Mouse (Mus musculus): ENCODE measurements around the gene BC030499.
A peak's percentile ranks its signal among the peaks of the same experiment; 100 is the strongest.
"Not testable (repeated sequence)": the region's sequence is repeated elsewhere in the genome, so short reads cannot be mapped to it uniquely, and the experiment has no call there.

BC030499 gene

DNA sequence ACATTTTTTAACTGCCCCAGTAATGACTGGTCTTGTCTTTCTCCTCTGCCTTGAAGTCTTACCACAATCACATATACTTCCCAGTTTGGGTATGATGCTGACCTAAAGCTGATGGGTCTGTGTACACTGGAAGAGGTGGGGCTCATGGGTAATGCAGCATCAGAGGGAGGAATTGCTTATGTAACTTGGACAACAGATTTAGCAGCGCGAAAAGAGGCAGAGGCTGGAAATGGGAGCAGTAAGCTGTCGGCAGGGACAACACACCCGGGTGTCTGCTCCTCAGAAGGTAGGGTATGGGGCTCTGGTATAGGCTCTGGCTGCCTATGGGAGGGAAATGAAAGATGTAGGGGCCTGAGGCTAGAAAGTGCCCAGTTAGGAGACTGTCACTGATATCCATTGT lies at the start of gene BC030499:
Gene BC030499, plus strand, starts transcription at position 188 of the 400 bp plus-strand sequence.
- DNase-seq (ENCODE audit: low spot score in 2 of 2), result no peak

DNA sequence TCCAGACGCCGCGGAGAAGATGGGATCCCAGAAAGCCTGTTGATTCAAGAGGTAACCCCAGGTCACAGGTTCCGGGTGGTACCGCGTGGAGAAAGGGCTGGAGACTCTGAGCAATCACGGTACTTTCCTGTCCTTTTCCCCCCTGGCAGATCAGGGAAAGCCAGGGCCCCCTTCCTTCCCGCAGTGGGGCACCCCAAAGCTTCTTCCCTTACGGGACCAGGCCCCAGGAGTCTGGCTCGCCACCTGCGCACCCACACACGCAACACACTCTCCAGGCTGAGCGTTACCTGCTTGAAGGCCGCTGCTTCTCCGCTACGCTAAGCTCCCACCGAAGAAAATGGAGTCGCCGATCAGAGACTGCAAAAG lies 45.4 kb upstream of the BC030499 start:
- DNase-seq (ENCODE audit: low spot score in 2 of 2), result peak in 1 of 2 experiments; percentile 5

DNA sequence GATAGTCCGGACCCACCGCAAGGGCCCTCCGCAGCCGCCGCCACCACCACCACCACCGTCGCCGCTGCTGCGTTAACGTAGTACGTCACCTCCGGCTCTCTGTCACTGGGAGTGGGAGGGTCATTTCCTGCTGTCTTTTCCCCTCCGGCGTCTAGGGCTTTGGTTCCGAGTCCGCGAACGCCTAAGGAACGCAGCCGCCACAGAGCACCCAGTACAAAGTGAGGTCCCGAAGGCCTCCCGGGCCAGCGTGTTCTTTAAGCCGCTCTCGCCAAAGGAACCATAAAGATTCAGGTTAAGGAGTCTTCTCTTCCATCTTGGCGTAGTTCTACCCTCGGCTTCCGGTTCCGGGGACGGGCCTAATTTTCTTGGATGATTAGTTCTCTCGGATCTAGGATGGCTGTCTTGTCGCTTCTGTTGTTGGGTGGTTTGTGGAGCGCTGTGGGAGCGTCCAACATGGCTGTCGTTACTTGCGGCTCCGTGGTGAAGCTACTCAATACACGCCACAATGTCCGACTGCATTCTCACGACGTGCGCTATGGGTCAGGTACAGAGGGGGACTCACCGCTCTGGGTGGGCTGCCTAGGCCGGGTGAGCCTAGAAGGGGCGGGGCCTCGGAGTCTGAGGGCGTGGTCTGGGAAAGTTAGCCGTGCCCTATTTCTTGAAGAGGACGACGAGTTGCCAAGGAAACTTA lies 44.9 kb upstream of the BC030499 start, which contains the start of the genes Sdf2 and Supt6:
Gene Sdf2, plus strand, starts transcription at position 120 of the 691 bp plus-strand sequence.
Gene Supt6, minus strand, starts transcription at position 361 of the 691 bp plus-strand sequence.
- peak; percentile 82 to 94 for DNase-seq (ENCODE audit: low spot score in 2 of 2)

DNA sequence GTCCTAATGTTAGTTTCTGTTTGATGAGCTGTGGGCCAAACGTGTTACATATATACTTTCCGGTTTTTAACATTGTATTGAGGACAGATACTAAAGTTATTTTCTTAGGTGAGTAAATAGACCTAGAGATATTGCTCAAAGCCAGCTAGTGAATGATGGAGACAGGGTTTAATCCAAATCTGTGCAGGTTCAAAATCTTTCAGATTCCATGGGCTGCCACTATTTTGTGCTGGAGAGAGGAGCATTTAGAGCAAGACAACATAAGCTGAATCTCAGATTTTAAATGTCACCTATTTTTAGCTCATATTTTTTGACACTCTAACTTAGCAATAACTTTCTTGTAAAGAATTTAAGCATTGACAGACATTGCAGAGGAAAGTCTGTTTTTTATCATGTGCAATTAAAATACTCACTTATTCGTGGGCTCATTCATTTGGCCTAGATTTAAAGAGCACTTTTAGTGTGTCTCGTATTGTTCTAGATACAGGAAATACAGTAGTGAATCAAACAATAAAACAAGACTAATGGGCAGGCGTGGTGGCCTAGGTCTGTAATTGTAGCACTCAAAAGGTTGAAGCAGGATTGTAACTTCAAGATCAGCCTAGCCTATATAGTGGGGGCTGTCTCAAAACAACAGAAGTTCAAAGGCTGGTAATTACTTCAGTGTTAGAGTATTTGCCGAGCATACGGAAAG lies 44.2 kb upstream of the BC030499 start:
- no peak for DNase-seq (ENCODE audit: low spot score in 2 of 2)

DNA sequence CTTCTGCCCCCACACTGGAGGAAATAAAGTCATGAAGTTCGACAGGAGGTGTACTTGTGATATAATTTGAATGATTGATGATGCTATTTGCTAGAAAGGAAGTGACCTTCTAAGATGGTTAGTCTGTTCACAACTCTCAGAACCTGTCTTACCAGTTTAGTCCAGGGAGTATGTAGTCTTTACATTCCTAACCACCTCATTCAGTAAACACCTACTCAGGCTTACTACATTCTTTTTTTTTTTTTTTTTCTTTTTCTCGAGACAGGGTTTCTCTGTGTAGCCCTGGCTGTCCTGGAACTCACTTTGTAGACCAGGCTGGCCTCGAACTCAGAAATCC lies 43.7 kb upstream of the BC030499 start:
- no peak for DNase-seq (ENCODE audit: low spot score in 2 of 2)

DNA sequence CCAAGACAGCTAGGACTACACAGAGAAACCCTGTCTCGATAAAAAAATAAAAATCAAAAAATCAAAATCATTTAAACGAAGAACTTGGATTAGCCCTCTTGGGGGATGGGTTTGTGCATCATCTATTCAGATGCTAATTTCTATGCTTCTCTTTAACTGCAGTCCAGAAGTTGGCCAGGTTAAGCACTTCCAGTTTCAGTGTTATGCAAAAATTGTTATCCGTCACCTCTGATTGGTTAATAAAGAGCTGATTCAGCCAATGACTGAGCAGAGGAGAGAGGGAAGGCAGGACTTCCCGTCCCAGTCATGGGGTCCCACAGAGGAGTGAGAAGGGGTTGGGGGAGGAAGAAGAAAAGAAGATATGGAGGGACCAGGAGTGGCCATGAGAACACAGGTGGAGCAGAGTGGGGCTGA lies 42.9 kb upstream of the BC030499 start:
- DNase-seq (ENCODE audit: low spot score in 2 of 2), result no peak

DNA sequence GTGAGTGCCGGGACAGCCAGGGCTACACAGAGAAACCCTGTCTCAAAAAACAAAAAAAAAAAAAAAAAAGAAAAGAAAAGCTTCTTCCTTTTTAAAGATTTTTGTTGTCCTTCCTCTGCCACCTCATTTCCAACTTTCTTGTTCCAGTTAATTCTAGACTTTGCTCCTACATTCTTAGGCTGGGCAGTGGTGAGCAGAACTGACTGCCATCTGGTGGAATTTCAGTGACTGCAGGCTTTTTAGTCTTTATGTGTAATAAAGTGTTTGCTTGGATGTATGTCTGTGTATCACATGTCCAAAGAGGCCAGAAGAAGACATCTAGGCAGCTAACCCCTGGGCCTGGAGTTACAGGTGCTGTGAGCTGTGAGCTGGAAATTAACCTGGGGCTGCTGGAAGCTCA lies 34.0 kb upstream of the BC030499 start:
- no peak for DNase-seq (ENCODE audit: low spot score in 2 of 2)

DNA sequence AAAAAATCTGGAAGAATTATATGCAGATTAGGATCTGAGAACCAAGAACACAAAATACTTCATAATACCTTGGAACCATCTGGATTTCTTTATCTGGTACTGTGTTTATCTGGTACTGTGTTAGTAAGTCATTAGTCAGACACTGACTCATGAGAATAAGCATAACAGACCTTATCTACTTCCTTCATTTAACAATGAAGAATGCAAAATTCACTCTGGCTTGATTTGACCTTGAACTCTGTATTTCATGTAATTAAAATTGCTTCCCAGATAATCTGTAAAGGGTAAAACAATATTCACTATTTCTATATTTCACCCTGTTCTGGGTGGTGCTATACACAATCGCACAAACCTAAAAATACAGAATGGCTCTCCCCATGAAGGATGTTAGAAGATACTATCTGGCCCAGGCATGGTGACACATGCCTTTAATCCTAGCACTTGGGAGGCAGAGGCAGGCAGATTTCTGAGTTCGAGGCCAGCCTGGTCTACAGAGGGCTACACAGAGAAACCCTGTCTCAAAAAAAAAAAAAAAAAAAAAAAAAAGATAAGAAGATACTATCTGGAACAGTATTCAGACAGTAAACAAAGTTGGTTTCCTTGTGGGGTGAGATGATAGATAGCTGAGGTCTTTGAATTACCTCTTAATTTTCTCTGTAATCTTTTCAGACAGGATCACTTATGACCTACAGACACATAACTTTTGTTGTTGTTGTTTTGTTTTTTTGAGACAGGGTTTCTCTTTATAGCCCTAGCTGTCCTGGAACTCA lies 30.0 kb upstream of the BC030499 start:
- DNase-seq (ENCODE audit: low spot score in 2 of 2), result no peak

DNA sequence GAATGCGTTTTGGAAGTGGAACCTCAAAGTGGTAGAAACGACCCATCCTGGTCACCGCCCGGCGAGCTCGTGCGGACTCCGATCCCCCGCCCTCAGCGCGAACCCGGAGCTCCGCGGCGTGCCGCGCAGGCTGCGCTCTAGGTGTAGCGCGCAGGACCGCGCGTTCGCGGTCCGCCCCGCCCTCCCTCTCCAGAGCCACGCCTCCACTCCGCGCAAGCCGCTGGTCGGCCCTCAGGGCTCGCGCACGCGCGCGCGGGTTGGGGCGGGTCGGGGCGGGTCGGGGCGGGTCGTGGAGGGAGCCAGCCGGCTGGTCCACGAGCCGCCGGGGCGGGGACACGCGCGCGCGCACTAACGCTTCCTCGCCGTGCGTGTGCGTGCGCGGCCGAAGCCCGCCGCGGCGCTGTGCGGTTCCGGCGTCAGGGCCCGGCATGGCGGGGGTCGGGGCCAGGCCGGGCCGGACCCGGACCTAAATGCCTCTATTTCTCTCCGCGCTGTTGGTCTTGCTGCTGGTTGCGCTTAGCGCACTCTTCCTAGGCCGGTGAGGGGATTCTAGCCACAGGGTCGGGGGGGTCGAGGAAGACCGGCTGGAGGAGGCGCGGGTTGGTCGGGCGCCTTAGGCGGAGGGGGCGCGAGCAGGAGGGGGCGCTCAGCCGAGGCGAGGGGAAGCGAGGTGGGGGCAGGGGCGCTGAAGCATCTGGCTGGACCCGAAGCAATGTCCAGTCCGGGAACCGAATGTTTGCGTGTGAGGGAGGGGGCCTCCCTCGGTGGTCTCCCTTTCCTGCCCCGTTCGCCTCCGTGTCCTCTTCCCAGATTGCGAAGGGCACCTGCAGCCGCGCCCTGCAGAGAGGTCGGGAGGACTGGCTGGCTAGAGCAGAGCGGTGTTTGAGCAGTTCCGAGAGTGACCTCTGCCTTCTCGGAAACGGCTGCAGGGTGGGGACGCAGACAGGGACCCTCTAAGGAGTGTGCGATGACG lies 29.0 kb upstream of the BC030499 start, which contains the start of gene 2610507B11Rik:
Gene 2610507B11Rik, plus strand, starts transcription at position 373 of the 973 bp plus-strand sequence.
- DNase-seq (ENCODE audit: low spot score in 2 of 2), result peak; percentile 81 to 87

DNA sequence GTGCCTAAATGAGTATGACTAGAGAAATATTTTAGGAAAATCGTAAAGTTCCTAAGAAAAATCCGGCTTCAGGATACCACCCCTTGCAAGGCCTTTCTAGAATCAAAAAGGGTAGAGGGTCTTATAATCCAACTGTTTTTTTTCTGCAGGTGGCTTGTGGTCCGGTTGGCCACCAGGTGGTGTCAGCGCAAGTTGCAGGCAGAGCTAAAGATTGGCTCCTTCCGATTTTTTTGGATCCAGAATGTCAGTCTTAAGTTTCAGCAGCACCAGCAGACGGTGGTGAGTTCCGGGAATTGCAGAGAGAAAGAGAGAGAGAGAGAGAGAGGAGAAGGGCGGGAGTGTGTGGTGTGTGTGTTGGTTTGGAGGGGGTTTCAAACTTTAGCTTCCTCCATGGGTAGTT lies 28.1 kb upstream of the BC030499 start:
- DNase-seq (ENCODE audit: low spot score in 2 of 2), result peak in 1 of 2 experiments; percentile 8

DNA sequence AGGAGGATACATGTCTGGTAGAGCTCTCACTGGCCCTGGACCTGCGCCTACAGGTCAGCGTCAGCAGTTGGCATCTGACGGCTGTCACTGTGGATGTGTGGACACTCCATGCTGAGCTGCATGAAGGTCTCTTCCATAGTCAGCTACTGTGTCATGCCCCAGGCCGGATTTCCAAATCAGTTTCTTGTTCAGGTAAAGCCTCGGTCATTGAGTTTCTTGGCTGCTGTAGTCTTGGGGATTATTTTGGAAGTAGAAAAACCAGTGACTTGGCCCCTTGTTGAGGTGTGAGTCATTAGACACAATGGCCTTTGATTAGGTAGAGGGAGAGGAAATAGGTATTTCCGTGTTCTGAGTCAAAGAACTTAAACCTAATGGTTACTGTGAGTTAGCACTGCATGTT lies 25.1 kb upstream of the BC030499 start:
- DNase-seq (ENCODE audit: low spot score in 2 of 2), result no peak

DNA sequence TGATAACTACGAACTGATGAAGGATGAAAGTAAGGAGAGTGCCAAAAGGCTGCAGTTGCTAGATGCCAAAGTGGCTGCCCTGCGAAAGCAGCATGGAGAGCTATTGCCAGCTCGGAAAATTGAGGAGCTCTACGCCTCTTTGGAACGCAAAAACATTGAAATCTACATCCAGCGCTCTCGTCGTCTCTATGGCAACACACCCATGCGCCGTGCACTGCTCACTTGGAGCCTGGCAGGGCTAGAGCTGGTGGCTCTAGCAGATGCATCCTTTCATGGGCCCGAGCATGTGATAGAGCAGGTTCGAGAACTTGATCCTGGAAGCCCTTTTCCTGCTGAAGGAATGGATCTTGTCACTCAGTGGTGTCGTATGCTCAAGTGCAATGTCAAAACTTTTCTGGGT lies 18.7 kb upstream of the BC030499 start:
- DNase-seq (ENCODE audit: low spot score in 2 of 2), result no peak

DNA sequence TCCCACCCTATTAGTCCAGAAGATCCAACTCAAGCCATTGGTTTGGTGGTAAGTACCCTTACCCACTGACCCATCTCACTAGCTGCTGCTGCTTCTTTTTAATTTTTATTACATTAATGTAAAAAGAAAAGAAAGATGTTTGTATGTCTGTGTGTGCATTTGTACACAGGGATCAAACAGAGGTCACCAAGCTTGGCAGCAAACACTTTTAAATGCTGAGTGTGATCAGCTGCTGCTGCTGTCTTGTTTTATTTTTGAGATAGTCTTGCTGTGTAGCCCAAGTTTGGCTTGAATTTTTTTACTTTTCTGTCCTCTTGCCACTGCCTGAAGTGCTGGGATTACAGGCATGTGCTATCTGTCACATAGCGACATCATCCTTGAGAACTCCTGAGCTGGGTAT lies 15.0 kb upstream of the BC030499 start:
- DNase-seq (ENCODE audit: low spot score in 2 of 2), result no peak

DNA sequence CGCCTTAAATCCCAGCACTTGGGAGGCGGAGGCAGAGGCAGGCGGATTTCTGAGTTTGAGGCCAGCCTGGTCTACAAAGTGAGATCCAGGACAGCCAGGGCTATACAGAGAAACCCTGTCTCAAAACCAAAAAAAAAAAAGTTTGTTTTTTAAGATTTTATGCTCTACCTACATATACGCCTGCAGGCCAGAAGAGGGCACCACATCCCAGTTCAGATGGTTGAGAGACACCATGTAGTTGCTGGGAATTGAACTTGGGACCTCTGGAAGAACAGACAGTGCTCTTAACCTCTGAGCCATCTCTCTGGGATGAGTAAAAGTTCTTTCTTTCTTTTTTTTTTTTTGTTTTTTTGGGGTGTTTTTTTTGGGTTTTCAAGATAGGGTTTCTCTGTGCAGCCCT lies 14.5 kb upstream of the BC030499 start:
- DNase-seq (ENCODE audit: low spot score in 2 of 2), result not testable (repeated sequence)

DNA sequence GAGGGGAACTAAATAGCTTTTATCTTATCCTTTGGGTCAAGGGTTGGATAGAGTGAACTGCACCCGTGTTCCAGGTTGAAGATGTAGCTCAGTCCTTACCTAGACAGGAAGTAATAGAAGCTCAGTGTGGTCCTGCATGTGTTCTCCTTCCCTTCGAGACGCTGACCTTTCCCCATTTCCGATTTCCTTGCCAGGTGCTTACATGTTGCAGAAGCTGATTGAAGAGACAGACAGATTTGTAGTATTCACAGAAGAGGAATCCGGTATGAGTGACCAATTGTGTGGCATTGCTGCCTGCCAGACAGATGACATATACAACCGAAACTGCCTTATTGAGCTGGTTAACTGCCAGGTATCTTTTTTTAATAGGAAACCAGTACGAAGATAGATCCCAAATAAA lies 11.8 kb upstream of the BC030499 start:
- no peak for DNase-seq (ENCODE audit: low spot score in 2 of 2)

DNA sequence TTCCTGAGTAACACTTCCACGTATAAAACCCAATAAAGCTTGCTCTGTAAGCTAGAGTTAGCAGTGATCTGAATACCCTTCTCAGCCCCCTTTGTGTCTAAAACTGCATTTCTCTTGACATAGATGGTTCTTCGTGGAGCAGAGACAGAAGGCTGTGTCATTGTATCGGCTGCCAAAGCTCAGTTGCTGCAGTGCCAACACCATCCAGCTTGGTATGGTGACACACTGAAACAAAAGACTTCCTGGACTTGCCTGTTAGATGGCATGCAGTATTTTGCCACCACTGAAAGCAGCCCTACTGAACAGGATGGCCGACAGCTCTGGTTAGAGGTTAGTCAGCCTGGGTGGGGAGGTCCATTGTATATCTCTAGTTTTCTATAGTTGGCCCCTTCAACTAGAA lies 11.1 kb upstream of the BC030499 start:
- DNase-seq (ENCODE audit: low spot score in 2 of 2), result no peak

DNA sequence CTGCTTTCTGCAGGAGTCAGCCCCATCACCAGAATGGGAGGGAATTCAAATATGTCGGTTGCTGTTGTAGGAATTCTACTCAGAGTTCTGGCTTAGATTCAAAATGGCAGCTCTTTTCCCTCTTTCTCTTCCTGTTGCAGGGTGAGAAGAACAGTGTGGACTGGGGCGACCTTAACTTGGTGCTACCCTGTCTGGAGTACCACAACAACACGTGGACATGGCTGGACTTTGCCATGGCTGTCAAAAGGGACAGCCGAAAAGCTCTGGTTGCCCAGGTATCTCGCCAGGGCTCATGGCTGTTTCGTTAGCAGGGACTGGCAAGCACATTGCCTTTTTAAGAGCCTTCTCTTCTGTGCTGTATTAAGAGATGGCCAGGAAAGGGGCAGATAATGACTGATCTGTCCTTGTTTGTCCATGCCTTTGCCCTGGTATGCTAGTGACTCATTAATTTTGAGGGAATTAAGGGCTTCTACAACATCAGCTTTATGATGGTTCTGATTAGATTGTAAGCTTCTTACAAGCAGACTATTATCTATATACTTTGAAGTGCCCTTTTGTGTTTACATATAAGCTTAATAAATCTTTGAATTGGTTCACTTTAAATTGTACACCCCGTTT lies 1.4 kb upstream of the BC030499 start:
- DNase-seq (ENCODE audit: low spot score in 2 of 2), result no peak

DNA sequence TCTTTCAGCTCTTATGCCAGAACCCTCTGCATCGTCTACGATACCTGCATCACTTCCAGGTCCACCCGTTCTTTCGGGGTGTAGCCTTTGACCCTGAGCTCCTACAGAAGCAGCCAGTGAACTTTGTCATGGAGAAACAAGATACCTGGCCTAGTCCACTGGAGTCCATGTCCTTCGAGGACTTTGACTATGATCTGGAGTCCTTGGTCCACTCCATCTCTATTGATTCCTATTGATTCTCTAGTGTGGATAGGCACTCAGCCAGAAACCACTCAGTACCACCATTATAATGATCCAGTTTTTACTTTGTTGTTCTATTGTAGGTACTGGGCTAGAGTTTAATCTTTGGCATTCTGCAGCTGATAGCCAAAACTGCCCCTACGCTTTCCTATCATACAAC lies 3.9 kb downstream of the BC030499 start:
- DNase-seq (ENCODE audit: low spot score in 2 of 2), result no peak

DNA sequence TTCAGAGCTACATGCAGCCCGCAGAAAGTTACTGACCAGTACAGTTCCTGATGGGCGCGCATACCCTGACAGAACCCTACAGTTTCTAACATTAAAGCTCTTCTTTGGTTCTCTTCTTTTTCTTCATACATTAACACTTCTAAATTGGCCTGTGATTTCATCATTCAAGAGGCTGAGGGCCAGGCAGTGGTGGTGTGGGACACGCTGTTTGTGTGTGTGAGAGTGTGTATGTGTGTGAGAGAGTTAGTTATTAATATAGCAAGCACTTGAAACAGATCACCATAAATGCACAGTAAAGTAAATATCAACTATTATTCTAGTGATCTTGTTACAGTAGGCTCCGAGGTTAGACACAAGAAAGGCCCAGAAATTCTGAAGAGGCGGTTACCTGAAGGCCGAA lies 10.3 kb downstream of the BC030499 start:
- no peak for DNase-seq (ENCODE audit: low spot score in 2 of 2)

DNA sequence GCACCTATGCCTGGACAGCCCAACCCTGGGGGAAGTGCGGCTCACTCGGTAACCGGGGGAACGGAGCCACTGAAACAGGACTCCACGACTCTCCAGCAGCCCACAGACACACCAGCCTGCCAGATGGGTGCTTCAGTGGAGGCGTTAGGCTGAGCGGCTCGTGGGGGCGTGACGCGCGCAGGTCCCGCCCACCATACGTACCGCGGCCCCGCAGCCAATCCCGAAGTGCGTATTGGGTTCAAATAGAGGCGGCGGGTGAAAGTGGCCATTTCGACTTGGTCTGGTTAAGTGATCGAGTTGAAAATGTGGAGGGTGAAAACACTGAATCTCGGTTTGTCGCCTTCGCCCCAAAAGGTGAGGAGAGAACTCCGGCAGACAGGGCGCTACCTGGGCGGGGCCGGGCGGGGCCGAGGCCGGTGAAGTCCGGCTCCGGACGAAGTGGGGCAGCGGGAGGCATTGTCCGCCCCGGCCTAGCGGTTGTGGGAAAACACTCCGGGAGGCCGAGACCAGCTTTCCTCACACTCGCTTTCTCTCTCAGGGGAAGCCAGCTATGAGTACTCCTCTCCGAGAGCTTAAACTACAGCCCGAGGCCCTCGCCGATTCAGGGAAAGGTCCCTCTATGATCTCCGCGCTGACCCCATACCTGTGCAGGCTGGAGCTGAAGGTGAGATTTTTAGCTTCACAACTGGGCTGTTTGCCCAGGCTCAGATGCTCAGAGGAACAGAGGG lies 10.9 kb downstream of the BC030499 start, which contains the start of gene Spag5:
Gene Spag5, plus strand, starts transcription at position 173 of the 728 bp plus-strand sequence.
- peak; percentile 81 for DNase-seq (ENCODE audit: low spot score in 2 of 2)
